Mouse (Mus musculus) MEL (cell line): Measurements from ENCODE around the gene Slc4a11. TPM values are rescaled to one million over a fixed set of nuclear protein-coding genes. Genes with fewer than 3 reads are reported as not detected.

Experiments used
- DNase-seq: peaks from one replicate; pipeline ENCODE4 v3.0.0; 2011; ENCODE audit warnings: low read depth, low spot score
- H3K27ac ChIP-seq: 2 replicates; pipeline ENCODE4 v1.5.1; 2012; ENCODE audit warnings: low read depth, mild to moderate bottlenecking, control low read depth, low read length, moderate library complexity; ENCODE audit not compliant: control insufficient read depth
- H3K27me3 ChIP-seq, 2 experiments: fragments of 150-350 bp in 1 of 2; sonication (generic) in 1 of 2; 2 replicates each; pipeline ENCODE4 v1.6.1; 2012; ENCODE audit warnings: low read length in 2 of 2, mild to moderate bottlenecking in 2 of 2, improper control_type of control experiment in 1 of 2, moderate library complexity in 1 of 2; ENCODE audit not compliant: insufficient read depth in 2 of 2, control insufficient read depth in 1 of 2
- H3K36me3 ChIP-seq, 2 experiments: 2 replicates each; pipeline ENCODE4 v1.6.1; 2012 to 2014; ENCODE audit warnings: low read length in 2 of 2, improper control_type of control experiment in 1 of 2, inconsistent platforms in 1 of 2, mild to moderate bottlenecking in 1 of 2; ENCODE audit not compliant: insufficient read depth in 2 of 2, control insufficient read depth in 1 of 2
- H3K4me1 ChIP-seq, 2 experiments: fragments of 150-350 bp in 1 of 2; sonication (generic) in 1 of 2; 2 replicates each; pipeline ENCODE4 v1.6.1; 2012; ENCODE audit warnings: low read length in 2 of 2, improper control_type of control experiment in 1 of 2, mild to moderate bottlenecking in 1 of 2; ENCODE audit not compliant: insufficient read depth in 2 of 2, control insufficient read depth in 1 of 2
- H3K4me3 ChIP-seq, 2 experiments: fragments of 150-350 bp in 1 of 2; sonication (generic) in 1 of 2; 2 replicates each; pipeline ENCODE4 v1.5.1; 2012; ENCODE audit warnings: low read depth in 2 of 2, low read length in 2 of 2, mild to moderate bottlenecking in 2 of 2, moderate library complexity in 2 of 2, control low read depth in 1 of 2, improper control_type of control experiment in 1 of 2; ENCODE audit not compliant: control insufficient read depth in 1 of 2, insufficient read depth in 1 of 2
- H3K79me2 ChIP-seq: 2 replicates; pipeline ENCODE4 v1.6.1; 2012; ENCODE audit warnings: mild to moderate bottlenecking, low read length, moderate library complexity; ENCODE audit not compliant: control insufficient read depth, poor library complexity, insufficient read depth
- H3K9ac ChIP-seq: 2 replicates; pipeline ENCODE4 v1.6.1; 2012; ENCODE audit warnings: low read depth, mild to moderate bottlenecking, control low read depth, low read length, moderate library complexity; ENCODE audit not compliant: control insufficient read depth, poor library complexity, severe bottlenecking
- H3K9me3 ChIP-seq: fragments of 150-350 bp; sonication (generic); replicated peaks from 2 replicates; pipeline ENCODE4 v1.6.1; 2012; ENCODE audit warnings: mild to moderate bottlenecking, low read length, improper control_type of control experiment, moderate library complexity; ENCODE audit not compliant: insufficient read depth
- CHD1 ChIP-seq: IDR thresholded peaks from 2 replicates; pipeline ENCODE4 v1.6.1; 2012; ENCODE audit warnings: low read depth, mild to moderate bottlenecking, inconsistent platforms, low read length, improper control_type of control experiment
- CHD2 ChIP-seq: IDR thresholded peaks from 2 replicates; pipeline ENCODE4 v1.6.1; 2011; ENCODE audit warnings: low read length, improper control_type of control experiment
- CTCF ChIP-seq, 3 experiments: IDR thresholded peaks in 2 of 3; conservative IDR thresholded peaks in 1 of 3; 2 replicates each; pipeline ENCODE4 v1.5.1; 2011 to 2012; ENCODE audit warnings: low read length in 3 of 3, low read depth in 2 of 3, mild to moderate bottlenecking in 2 of 3, improper control_type of control experiment in 1 of 3, inconsistent platforms in 1 of 3, mixed read lengths in 1 of 3, moderate library complexity in 1 of 3; ENCODE audit not compliant: control insufficient read depth in 1 of 3, insufficient read depth in 1 of 3, poor library complexity in 1 of 3, severe bottlenecking in 1 of 3
- ELF1 ChIP-seq: IDR thresholded peaks from 2 replicates; pipeline ENCODE4 v1.6.1; 2014; ENCODE audit warnings: low read depth, mild to moderate bottlenecking, inconsistent platforms, low read length, improper control_type of control experiment, moderate library complexity
- EP300 ChIP-seq, 2 experiments: IDR thresholded peaks; 2 replicates each; pipeline ENCODE4 v1.6.1; 2011; ENCODE audit warnings: improper control_type of control experiment in 2 of 2, low read length in 2 of 2, low read depth in 1 of 2, mild to moderate bottlenecking in 1 of 2
- GABPA ChIP-seq: IDR thresholded peaks from 2 replicates; pipeline ENCODE4 v1.6.1; 2012; ENCODE audit warnings: low read depth, mild to moderate bottlenecking, inconsistent platforms, low read length, improper control_type of control experiment, moderate library complexity
- GATA1 ChIP-seq: IDR thresholded peaks from 2 replicates; pipeline ENCODE4 v1.6.1; 2011; ENCODE audit warnings: low read depth, low read length, improper control_type of control experiment
- JUND ChIP-seq: IDR thresholded peaks from 2 replicates; pipeline ENCODE4 v1.6.1; 2011; ENCODE audit warnings: low read depth, mild to moderate bottlenecking, improper control_type of control experiment, low read length
- MAFK ChIP-seq: IDR thresholded peaks from 2 replicates; pipeline ENCODE4 v1.6.1; 2011; ENCODE audit warnings: low read depth, mild to moderate bottlenecking, low read length, improper control_type of control experiment, borderline replicate concordance
- MAX ChIP-seq: IDR thresholded peaks from 2 replicates; pipeline ENCODE4 v1.6.1; 2011; ENCODE audit warnings: low read length, improper control_type of control experiment
- MAZ ChIP-seq: IDR thresholded peaks from 2 replicates; pipeline ENCODE4 v1.6.1; 2012; ENCODE audit warnings: low read depth, mild to moderate bottlenecking, inconsistent platforms, low read length, improper control_type of control experiment
- MXI1 ChIP-seq: IDR thresholded peaks from 2 replicates; pipeline ENCODE4 v1.6.1; 2011; ENCODE audit warnings: mild to moderate bottlenecking, low read depth, low read length, improper control_type of control experiment
- MYB ChIP-seq: IDR thresholded peaks from 2 replicates; pipeline ENCODE4 v1.6.1; 2011; ENCODE audit warnings: mild to moderate bottlenecking, low read depth, low read length, improper control_type of control experiment
- MYC ChIP-seq: IDR thresholded peaks from 2 replicates; pipeline ENCODE4 v1.6.1; 2011; ENCODE audit warnings: low read depth, mild to moderate bottlenecking, low read length, improper control_type of control experiment, moderate library complexity
- NELFE ChIP-seq: IDR thresholded peaks from 2 replicates; pipeline ENCODE4 v1.6.1; 2011; ENCODE audit warnings: low read depth, low read length, improper control_type of control experiment
- NRF1 ChIP-seq: IDR thresholded peaks from 2 replicates; pipeline ENCODE4 v1.6.1; 2014; ENCODE audit warnings: low read depth, mild to moderate bottlenecking, inconsistent platforms, low read length, improper control_type of control experiment, moderate library complexity; ENCODE audit not compliant: poor library complexity, insufficient read depth, severe bottlenecking
- POLR2A ChIP-seq, 2 experiments: IDR thresholded peaks; 2 replicates each; pipeline ENCODE4 v1.6.1; 2011 to 2012; ENCODE audit warnings: low read length in 2 of 2, mild to moderate bottlenecking in 2 of 2, control low read depth in 1 of 2, improper control_type of control experiment in 1 of 2, low read depth in 1 of 2, moderate library complexity in 1 of 2; ENCODE audit not compliant: control insufficient read depth in 1 of 2, insufficient read depth in 1 of 2, poor library complexity in 1 of 2
- POLR2AphosphoS5 ChIP-seq: IDR thresholded peaks from 2 replicates; pipeline ENCODE4 v1.6.1; 2012; ENCODE audit warnings: low read depth, borderline replicate concordance, mild to moderate bottlenecking, inconsistent platforms, low read length, moderate library complexity, mixed read lengths
- RAD21 ChIP-seq: IDR thresholded peaks from 2 replicates; pipeline ENCODE4 v1.6.1; 2011; ENCODE audit warnings: mild to moderate bottlenecking, low read depth, low read length, improper control_type of control experiment
- SIN3A ChIP-seq: IDR thresholded peaks from 2 replicates; pipeline ENCODE4 v1.6.1; 2012; ENCODE audit warnings: low read length, improper control_type of control experiment, inconsistent platforms
- SMC3 ChIP-seq: IDR thresholded peaks from 2 replicates; pipeline ENCODE4 v1.6.1; 2011; ENCODE audit warnings: low read depth, low read length, improper control_type of control experiment
- TBP ChIP-seq: IDR thresholded peaks from 2 replicates; pipeline ENCODE4 v1.8.0; 2011; ENCODE audit warnings: low read depth, low read length, improper control_type of control experiment
- TCF12 ChIP-seq: IDR thresholded peaks from 2 replicates; pipeline ENCODE4 v1.6.1; 2014; ENCODE audit warnings: low read depth, mild to moderate bottlenecking, inconsistent platforms, low read length, improper control_type of control experiment, moderate library complexity
- UBTF ChIP-seq: IDR thresholded peaks from 2 replicates; pipeline ENCODE4 v1.6.1; 2012; ENCODE audit warnings: low read depth, mild to moderate bottlenecking, inconsistent platforms, low read length, improper control_type of control experiment, moderate library complexity, borderline replicate concordance; ENCODE audit not compliant: insufficient read depth
- USF1 ChIP-seq: IDR thresholded peaks from 2 replicates; pipeline ENCODE4 v1.6.1; 2014; ENCODE audit warnings: low read depth, mild to moderate bottlenecking, inconsistent platforms, low read length, improper control_type of control experiment, moderate library complexity
- ZC3H11A ChIP-seq: IDR thresholded peaks from 2 replicates; pipeline ENCODE4 v1.6.1; 2012; ENCODE audit warnings: low read depth, mild to moderate bottlenecking, inconsistent platforms, low read length, improper control_type of control experiment
- ZMIZ1 ChIP-seq: IDR thresholded peaks from 2 replicates; pipeline ENCODE4 v1.6.1; 2012; ENCODE audit warnings: low read depth, mild to moderate bottlenecking, inconsistent platforms, low read length, improper control_type of control experiment, moderate library complexity
- polyA plus RNA-seq, 2 experiments: library from polyadenylated mRNA; stranded (reverse) in 1 of 2; unstranded in 1 of 2; fragments of >175 nt in 1 of 2; fragments of >200 nt in 1 of 2; gene quantifications; 2 replicates each; pipeline versions ENCODE4 v1.2.1 to v1.2.4; 2012; ENCODE audit warnings: low replicate concordance in 2 of 2, low read depth in 1 of 2; ENCODE audit not compliant: insufficient read length in 2 of 2, insufficient read depth in 1 of 2, missing spikeins in 1 of 2
- total RNA-seq: library from RNA; depleted of rRNA; stranded (reverse); fragments of 300-350 nt; gene quantifications from 2 replicates; pipeline ENCODE4 v1.2.3, GENCODE M21; 2012; rRNA removed

Gene Slc4a11
- total RNA-seq (0.13 and 0.31 TPM in 2 replicates), polyA plus RNA-seq (1 to 10 TPM in 1 of 2 experiments, not detected in 1; 1.6 TPM)

GRCm38 (mm10) chr2:130697153-130697810 lies at the start of gene Slc4a11:
TSS of gene Slc4a11 (minus strand) at chr2:130697519.
- H3K79me2 ChIP-seq = no peaks in the 10 kb centered on the region
- no peak for TF ChIP-seq GABPA
- no peak for TF ChIP-seq MYB
- TF ChIP-seq MYC = no peak
- TF ChIP-seq GATA1 = no peak
- TF ChIP-seq CHD1 = no peak
- peak; percentile 53; the same call in 1 of the 2 replicates for TF ChIP-seq ZMIZ1
- TF ChIP-seq NRF1 = peak; percentile 49; the same call in 1 of the 2 replicates
- peak; percentile 38 to 52; a peak in 1 of 4 replicates for TF ChIP-seq POLR2A (IDR thresholded peaks at IDR 0.05; ENCODE audit: control insufficient read depth in 1 of 2, insufficient read depth in 1 of 2, low read depth in 1 of 2, low read length in 2 of 2, poor library complexity in 1 of 2)
- TF ChIP-seq MXI1 = peak; percentile 32; the same call in 1 of the 2 replicates
- TF ChIP-seq TBP = peak; percentile 47; the same call in 1 of the 2 replicates
- TF ChIP-seq ELF1 = no peak
- TF ChIP-seq TCF12 = no peak
- no peak for TF ChIP-seq UBTF
- TF ChIP-seq MAZ = peak; percentile 49; the same call in 1 of the 2 replicates
- TF ChIP-seq SIN3A = no peak
- TF ChIP-seq RAD21 = no peak
- TF ChIP-seq MAFK = no peak
- no peak for TF ChIP-seq ZC3H11A
- H3K27me3 ChIP-seq = no peaks in the 10 kb centered on the region
- peaks cover 0 to 7% of the 10 kb centered on the region in 2 experiments; a peak in 2 of 4 replicates for H3K36me3 ChIP-seq
- H3K9me3 ChIP-seq = no peaks in the 10 kb centered on the region
- peak within 1 kb of the TSS; percentile 51 to 64 for H3K4me3 ChIP-seq
- DNase-seq = peak; percentile 87
- peaks cover 2 to 14% of the 10 kb centered on the region in 2 experiments; a peak in 2 of 4 replicates for H3K4me1 ChIP-seq
- H3K27ac ChIP-seq = no peak within 1 kb of the TSS
- H3K9ac ChIP-seq = peak within 1 kb of the TSS; percentile 48

- no peak overlapping the region for H3K9ac ChIP-seq
- H3K4me3 ChIP-seq = no peak overlapping the region
- H3K27ac ChIP-seq = no peak overlapping the region
- no peaks in the 10 kb centered on the region for H3K27me3 ChIP-seq
- DNase-seq = no peak
- no peak for TF ChIP-seq CTCF (IDR thresholded peaks at IDR 0.05 in 2 of 3, conservative IDR thresholded peaks at IDR 0.05 in 1 of 3; ENCODE audit: control insufficient read depth in 1 of 3, insufficient read depth in 1 of 3, low read depth in 2 of 3, low read length in 3 of 3, poor library complexity in 1 of 3, severe bottlenecking in 1 of 3)
- no peak for TF ChIP-seq ELF1
- no peak for TF ChIP-seq MYC
- TF ChIP-seq MYB = no peak
- no peak for TF ChIP-seq JUND
- TF ChIP-seq NRF1 = no peak
- no peak for TF ChIP-seq EP300 (IDR thresholded peaks at IDR 0.05; ENCODE audit: low read depth in 1 of 2, low read length in 2 of 2)
- TF ChIP-seq NELFE = no peak
- TF ChIP-seq ZMIZ1 = no peak
- TF ChIP-seq MAX = no peak
- TF ChIP-seq POLR2AphosphoS5 = no peak
- TF ChIP-seq USF1 = no peak
- TF ChIP-seq GATA1 = no peak
- no peak for TF ChIP-seq SMC3
- no peak for TF ChIP-seq TBP
- no peak for TF ChIP-seq ZC3H11A
- no peak for TF ChIP-seq TCF12
- no peak for TF ChIP-seq CHD2
- TF ChIP-seq RAD21 = no peak
- TF ChIP-seq, all 39 proteins: peak for 0
- Histone ChIP-seq H3K9me3 (no peaks in the 10 kb centered on the region), H3K79me2 (no peaks in the 10 kb centered on the region), H3K36me3 (peaks cover 0 to 1% of the 10 kb centered on the region in 2 experiments; a peak in 1 of 4 replicates), H3K4me1 (no peaks in the 10 kb centered on the region)
These were observed 46.3 kb upstream of the Slc4a11 start for GRCm38 (mm10) chr2:130743576-130743975.
